Mouse (Mus musculus): ENCODE data around the gene Crct1.
A peak's percentile ranks its signal among the peaks of the same experiment; 100 is the strongest.

The Crct1 gene

DNA sequence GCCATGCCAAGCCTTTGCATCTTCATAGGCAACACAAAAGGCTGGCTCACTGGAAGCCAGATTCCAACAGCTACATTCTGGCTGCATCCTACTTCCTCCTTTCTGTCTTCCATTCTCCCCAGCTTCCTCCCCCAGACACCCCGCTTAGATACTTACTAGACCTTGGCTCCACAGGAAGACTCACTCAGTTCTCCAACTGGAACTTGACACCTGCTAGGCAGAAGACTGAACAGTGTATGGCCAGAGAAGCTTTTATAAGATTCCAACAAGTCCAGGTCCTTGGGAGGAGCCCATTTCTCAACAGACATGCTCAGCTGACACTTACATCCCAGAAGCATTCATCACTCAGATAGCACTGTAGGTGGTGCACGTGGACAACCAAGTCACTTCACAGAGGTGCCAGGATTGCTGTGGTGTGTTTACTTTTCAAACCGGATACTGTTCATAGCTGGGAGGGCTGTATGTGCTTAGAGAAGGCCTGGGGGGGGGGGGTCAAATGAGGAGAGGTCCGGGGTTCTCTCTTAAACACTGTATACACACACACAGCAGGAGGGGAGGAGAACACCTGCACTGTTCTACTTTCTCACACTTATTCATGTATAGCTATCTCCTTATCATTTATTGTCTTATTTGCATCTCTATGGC is at the start of gene Crct1:
TSS of gene Crct1 (minus strand) at position 228 of the 645 bp plus-strand sequence.
- DNase-seq (ENCODE audit: low spot score), result no peak

DNA sequence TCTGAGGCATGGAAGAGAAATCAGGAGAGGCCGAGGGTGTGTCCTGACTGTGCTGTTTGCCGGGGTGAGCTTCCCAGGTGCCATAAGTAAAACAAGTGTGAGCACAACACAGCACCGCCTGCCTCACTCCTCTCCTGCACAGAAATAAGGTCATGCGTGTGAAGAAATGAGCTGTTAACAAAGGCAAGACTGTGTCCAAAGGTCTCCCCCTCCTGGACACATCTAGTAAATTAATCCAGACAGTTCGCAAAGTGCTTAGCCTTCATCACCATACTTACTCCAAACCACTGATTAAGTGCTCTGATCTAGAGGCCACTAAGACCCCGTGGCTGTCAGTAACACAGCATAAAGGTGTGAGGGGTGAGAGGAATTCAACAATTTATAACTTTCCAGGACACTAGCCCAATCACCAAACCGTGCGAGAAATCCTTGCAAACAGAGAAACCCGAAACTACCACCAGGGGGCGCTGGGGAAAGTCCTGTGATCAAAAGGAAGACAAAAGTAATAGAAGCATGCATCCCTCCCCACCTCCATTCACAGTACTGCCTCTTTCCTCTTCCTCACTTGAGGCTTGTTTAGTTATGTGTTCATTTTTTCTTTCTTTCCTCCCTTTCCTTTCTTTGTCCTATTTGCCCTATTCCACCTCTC is 37.5 kb upstream of the Crct1 start:
- peak; percentile 11 for DNase-seq (ENCODE audit: low spot score)

DNA sequence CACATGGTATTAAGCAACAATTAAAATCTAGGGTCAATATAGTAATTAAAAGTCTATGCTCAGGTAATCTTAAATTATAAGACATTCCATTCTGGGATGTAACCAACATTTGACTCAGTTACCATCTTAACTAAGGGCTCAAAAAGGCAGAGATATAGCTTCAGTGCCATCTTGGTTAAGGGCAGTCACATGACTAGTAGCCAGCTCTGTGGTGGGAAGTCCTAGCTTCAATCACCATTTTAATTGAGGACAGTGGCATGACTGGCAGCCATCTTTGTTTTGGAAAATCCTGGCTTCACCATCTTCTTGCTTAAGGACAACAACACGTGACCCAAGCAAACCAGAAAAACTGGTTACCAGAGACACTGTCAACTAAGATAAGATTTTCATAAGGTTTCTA is 34.7 kb upstream of the Crct1 start:
- DNase-seq (ENCODE audit: low spot score), result no peak

DNA sequence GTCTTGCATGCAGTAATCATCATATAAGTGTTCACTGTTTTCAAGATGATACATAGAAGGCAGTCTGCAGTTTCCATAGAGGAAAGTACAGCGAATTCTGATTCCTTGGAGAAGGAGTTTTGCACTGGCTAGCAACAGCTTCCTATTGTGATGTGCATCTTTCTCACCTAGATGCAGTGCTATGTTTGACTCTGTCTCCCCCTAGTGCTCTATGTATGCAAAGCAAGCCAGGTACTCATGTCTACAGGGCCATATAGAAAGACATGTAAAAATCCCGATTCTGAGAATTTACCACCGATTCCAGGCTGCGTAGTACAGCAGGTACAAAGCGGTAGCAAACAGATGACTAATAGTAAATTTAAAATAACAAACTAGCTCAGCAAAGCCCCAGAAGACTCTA is 16.0 kb upstream of the Crct1 start:
- peak; percentile 2 for DNase-seq (ENCODE audit: low spot score)

DNA sequence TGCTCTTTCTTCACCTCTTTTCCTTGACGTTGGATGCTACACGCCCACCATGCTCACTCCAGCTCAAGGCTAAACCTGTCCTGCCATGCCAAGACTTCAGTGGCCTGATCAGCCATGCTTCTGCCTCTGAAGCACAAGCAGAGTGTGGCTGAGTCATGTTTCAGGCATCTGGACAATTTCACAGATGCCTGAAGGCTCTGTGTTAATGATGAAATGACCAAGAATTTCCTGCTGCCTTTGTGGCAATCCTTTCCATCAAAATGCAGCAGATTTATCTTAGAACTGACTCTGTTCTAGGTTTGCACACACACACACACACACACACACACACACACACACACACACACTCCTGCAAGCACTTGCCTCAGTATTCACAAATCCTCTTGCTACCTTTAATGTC is 10.0 kb upstream of the Crct1 start:
- DNase-seq (ENCODE audit: low spot score), result no peak

DNA sequence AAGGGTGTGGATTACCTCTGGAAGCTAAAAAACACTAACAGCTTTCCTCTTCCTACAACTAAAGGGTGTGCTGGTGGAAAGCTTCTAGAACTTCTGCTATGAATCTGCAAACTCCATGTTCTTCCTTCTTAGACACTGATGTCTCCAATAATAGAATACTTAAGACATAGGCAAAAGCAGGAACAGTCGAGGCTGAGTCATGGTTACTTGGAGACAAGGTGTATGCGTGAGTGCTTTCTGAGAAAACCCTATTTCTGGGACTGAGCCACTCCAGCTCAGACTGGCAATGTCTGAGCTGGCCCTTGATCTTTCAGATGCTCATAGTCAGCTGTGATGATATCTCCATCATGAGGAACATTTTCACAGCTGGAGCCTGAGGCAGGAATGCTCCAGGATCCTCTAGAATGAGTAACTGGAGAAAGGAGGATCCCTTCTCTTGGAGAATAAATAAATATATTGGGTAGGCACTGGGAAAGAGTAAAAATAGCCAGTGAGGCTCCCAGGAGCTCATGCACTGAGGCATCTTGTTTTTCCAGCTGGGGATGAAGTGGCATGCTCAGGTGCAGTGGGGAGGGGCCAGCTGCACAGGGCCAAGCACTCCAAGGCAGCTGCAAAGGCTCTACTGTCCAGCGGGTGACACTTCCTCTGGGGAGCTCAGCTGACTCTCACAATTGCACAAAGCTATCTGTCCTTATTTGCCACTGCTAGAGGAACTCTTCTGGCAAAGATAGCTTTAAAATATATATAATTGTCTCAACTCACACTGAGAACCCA is 8.1 kb upstream of the Crct1 start:
- DNase-seq (ENCODE audit: low spot score), result no peak

DNA sequence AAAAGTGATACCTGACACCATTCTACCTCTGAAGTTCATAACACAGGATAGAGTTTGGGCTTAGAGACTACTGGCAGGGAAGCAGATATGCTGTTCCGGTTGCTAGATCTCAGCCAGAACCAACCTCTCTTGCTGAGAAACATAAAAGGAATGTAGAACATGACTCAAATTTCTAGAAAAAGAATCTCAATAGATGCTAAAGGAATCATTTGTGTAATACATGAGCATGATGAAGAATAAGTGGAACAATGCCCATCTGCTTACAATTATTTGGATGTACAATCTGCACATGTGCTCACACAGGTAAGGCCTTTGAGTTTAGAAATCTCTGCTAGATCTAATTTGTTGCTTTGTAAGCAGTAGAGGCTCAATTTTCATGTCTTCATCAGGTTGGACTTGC is 5.7 kb upstream of the Crct1 start:
- no peak for DNase-seq (ENCODE audit: low spot score)

DNA sequence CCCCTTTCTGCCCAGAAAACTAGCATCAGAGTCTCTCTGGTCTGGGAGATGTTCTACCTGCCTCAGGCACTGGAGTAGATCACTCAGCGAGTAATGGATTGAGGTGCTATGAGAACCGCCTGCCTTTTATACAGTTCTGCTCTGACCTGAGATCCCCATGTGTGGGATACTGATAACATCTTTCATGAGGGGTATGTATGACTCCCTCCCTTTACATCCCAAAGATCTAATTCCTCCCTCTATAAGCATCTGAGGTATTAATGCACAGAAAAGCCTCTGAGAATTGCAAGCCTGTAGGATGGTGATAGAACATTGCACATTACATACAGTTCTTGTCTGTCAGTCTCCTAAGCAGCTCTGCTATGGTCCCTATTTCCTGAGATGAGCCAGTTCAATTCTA is 3.5 kb upstream of the Crct1 start, which contains the start of gene Lce1m:
TSS of gene Lce1m (minus strand) at position 101 of the 400 bp plus-strand sequence.
- DNase-seq (ENCODE audit: low spot score), result no peak

DNA sequence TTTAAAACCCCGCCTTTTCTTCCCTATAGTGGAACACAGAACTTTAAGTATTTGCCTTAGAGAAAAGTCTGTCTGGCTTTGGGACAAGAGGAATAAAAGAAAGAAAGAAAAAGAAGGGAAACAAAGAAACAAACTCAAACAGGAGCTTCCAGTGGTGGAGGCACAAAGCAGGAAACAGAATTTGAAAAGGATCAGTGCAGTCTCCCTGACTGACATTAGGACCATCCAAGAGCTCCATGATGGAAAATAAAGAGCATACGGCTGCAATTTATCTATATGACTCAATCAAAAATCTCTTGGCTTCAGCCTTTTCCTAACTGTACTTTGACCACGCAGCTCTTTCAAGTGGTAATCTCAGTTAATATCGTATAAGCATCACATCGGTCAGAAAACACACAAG is 616 bp downstream of the Crct1 start:
- DNase-seq (ENCODE audit: low spot score), result no peak

DNA sequence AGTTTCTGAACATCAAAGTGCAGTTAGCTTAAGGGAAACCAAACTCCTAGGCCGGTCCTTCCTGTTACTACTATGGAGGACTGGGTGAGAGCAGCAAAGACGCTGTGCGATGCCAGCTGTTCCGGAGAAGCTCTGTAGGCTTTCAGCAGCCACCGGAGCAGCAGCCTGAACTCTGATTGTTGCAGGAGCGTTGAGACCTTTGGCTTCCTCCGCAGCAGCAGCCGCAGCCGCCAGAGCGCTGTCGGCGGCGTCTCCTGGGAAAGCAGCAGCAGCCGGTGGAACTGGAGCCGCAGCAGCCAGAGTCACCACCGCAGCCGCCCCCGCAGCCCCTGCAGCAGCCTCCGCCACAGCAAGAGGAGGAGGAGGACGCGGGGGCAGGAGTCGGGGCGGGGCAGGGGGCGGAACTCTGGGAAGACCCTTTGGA is 1.1 kb downstream of the Crct1 start:
- no peak for DNase-seq (ENCODE audit: low spot score)

DNA sequence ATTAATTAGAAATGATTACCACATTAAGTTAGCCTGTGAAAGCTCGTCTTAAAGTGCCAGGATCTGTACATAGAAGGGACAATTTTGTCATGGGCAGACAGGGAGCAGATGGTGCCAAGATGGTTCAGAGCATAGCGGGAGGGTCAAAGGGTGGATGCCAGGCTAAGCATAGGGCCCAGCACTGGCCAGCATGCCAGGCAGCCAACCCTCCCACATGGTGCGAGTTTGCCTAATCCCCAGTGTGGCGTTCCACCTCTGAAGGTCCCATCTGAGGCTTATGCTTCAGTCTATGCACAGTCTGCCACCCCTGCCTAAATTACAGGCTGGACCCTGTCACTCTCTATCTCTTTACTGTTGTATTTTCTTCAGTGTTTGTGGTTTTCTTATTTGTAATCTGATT is 12.6 kb downstream of the Crct1 start:
- no peak for DNase-seq (ENCODE audit: low spot score)

DNA sequence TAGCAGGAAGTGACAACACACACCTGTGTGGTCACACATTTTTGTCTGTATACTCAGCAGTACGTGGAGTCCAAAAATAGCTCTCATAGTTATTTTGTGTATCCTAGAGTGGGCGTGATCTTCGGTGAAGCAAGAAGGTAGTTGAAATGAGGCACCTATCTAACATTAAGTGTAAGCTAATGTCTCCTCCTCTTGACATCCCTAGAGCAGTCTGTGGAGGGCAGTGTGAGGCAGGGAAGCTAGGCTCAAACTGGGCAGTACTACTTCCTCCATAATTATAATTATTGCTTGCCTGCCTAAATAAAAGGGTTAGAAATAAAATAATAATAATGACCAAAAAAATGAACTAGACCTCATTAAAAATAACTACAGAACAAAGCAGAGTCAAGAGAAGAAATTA is 14.9 kb downstream of the Crct1 start:
- no peak for DNase-seq (ENCODE audit: low spot score)

DNA sequence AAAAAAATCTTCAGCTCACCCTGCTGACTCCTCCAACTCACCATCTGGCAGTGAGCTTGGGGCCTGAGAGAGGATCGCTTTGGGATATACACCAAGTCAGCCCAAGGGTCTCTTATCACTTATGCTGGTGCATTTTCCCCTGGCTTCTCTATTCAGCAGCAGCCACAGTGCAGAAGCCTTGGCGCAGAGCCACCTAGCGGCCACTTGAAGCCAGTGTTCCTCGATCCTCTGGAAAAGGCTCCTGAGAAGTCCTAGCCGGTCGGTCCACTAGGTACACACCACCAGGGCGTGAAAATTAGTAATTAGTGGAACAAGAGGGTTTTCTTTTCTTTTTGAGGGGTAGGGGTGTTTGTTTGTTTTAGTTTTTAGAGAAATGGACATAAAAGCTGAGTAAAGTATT is 16.8 kb downstream of the Crct1 start:
- DNase-seq (ENCODE audit: low spot score), result peak; percentile 5

DNA sequence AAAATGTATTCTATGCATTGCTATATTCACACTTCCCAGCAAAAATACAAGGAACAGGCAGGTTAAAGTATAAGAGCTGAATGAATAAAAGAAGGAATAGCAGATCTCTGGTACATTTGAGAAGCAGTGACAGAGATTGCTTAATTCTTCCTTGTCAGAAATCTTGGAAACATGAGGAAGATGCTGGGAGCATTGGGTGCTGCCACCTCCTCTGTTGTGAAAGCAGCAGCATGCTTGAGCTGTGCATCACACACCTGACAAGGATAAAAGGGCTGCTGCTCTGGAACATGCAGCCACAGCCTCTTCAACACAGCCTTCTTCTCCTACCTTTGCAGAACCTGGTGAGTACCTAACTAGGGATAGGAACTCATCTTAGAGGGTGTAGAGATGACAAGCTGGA is 23.6 kb downstream of the Crct1 start, which contains the start of gene Lce3f:
TSS of gene Lce3f (plus strand) at position 301 of the 400 bp plus-strand sequence.
- no peak for DNase-seq (ENCODE audit: low spot score)

DNA sequence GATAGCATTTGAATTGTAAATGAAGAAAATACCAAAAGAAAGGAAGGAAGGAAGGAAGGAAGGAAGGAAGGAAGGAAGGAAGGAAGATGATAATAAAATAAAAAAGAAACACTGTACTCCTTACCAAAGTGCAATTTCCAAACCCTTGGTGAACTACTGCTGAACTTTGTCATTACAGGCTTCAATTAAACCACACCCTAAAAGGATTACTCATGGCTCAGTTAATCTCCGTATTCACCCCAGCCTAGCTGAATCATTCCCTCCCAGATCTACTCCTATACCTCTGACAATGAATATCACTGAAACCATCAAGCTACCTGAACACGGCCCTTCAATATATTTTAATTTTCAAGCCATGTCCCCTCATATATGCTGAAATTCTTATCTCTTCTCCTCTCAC is 37.0 kb downstream of the Crct1 start:
- no peak for DNase-seq (ENCODE audit: low spot score)

DNA sequence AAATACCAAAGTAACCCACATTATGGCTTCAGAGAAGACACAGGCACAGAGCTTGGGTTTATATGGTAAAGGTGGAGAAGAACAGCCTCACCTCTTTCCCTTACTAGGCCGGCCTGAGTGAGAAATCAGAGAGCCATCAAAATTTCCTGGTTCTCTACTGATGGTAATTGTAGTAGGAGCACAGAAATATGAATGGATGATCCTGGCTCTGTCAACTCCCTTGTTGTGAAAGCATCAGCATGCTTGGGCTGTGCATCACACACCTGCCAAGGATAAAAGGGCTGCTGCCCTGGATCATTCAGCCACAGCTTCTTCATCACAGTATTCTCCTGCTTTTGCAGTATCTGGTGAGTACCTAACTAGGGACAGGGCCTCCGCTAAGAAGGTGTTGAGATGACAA is 48.7 kb downstream of the Crct1 start, which contains the start of gene Lce3e:
TSS of gene Lce3e (plus strand) at position 301 of the 400 bp plus-strand sequence.
- DNase-seq (ENCODE audit: low spot score), result no peak
